Mouse (Mus musculus): Measurements from ENCODE around the gene Rbfox3. TPM values are rescaled to one million over a fixed set of nuclear protein-coding genes. Genes with fewer than 3 reads are reported as not detected.
A peak's percentile ranks its signal among the peaks of the same experiment; 100 is the strongest.

Gene Rbfox3
- polyA plus RNA-seq, 1 experiment from 2014 or later, result 0.13 TPM

DNA sequence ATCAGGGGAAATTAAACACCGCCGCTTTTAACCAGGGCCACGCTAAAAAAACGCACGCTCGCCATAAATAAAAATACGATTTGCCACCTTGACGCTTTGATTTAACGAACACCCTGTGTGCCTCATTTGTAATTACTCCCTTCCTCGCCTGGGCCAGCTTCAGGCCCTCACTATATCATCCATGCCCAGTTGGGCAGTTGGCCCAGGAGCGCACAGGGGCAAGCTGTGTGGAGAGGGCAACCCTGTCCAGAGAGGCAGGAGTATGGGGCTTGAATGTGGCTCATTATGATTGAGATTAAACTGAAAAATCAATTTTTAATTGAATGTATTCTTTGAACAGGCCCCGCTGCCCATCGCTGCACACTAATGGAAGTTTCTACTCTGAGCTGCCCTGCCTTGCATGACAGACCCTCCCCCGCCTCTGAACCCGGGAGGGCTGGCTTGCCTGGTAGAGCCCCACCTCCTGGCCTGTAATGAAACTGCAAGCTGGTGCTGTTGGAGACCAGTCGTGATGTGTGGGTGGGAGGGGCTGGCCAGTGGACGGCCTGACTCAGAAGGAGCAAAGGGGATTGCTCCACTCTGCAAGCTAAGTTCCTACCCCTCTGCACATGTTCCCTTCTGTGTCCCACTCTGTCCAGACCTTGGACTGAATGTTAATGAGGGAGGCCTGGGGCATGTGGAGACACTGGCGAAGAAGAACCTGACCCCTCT lies 376.9 kb downstream of the Rbfox3 start:
- ATAC-seq (ENCODE audit: insufficient read depth) (peak; percentile 24; the same call in 1 of the 2 replicates), DNase-seq (peak; percentile 74)
- Histone ChIP-seq H3K4me2 (no peak overlapping the region), H3K9ac (no peak overlapping the region), H3K4me1 (ENCODE audit: insufficient read depth) (no peaks in the 10 kb centered on the region), H3K27me3 (ENCODE audit: insufficient read depth, low read length) (no peaks in the 10 kb centered on the region), H3K9me3 (ENCODE audit: low read depth, low read length) (no peaks in the 10 kb centered on the region), H3K36me3 (ENCODE audit: insufficient read depth) (no peaks in the 10 kb centered on the region), H3K4me3 (ENCODE audit: low read depth, low read length) (no peak overlapping the region), H3K27ac (ENCODE audit: low read depth) (no peak overlapping the region)
- 35% methylated on average over 18 of the region's 18 CpGs for WGBS
- peak; percentile 73 for TF ChIP-seq CTCF (IDR thresholded peaks at IDR 0.05; ENCODE audit: low read depth)

DNA sequence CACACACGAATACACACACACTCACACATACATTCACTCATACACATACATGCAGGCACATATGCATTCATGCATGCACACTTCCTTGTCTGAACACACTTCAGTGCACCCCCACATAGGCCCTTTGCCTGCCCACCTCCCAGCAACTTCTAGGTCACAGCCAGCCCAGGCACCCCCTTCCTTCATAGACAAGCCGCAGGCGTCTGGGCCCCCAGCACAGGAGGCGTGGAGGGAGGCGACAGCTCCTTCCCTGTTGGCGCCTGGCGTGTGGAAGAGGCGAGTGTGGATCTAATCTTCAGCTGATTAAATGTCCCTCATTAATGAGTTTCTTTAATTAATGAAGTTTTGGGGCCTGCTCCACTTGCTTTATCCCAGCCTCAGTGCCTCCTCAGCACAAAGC lies 381.1 kb downstream of the Rbfox3 start:
- no peak for TF ChIP-seq CTCF (IDR thresholded peaks at IDR 0.05; ENCODE audit: low read depth)
- ATAC-seq (ENCODE audit: insufficient read depth), result no peak
- Histone ChIP-seq H3K4me1 (ENCODE audit: insufficient read depth) (no peaks in the 10 kb centered on the region), H3K9me3 (ENCODE audit: low read depth, low read length) (no peaks in the 10 kb centered on the region), H3K27ac (ENCODE audit: low read depth) (no peak overlapping the region), H3K36me3 (ENCODE audit: insufficient read depth) (no peaks in the 10 kb centered on the region), H3K4me3 (ENCODE audit: low read depth, low read length) (no peak overlapping the region), H3K27me3 (ENCODE audit: insufficient read depth, low read length) (no peaks in the 10 kb centered on the region), H3K9ac (no peak overlapping the region), H3K4me2 (no peak overlapping the region)
- WGBS, result 72% methylated on average over 8 of the region's 8 CpGs
- no peak for DNase-seq

DNA sequence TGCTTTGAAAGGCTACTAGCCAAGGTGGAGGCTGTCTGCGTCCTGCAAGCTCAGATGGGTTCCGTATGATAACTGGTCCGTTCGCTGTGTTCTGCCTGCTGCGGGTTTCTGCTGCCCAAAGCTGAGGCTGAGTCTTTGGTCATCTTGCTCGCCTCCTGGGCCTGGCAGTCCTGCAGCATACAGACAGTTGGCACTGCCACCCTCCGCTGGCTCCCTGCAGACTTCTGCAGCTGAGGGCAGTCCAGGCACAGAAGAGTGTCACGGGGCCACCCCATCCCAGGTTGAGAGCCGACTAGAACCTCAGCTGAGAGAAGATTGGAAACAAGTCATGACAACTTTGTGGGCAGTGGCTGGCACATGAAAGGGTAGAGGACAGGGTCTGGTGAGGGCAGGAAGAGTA lies 382.6 kb downstream of the Rbfox3 start:
- no peak for DNase-seq
- no peaks in the 10 kb centered on the region for H3K36me3 ChIP-seq (ENCODE audit: insufficient read depth)
- no peak for TF ChIP-seq CTCF (IDR thresholded peaks at IDR 0.05; ENCODE audit: low read depth)
- H3K4me1 ChIP-seq (ENCODE audit: insufficient read depth), result no peaks in the 10 kb centered on the region
- no peaks in the 10 kb centered on the region for H3K27me3 ChIP-seq (ENCODE audit: insufficient read depth, low read length)
- no peaks in the 10 kb centered on the region for H3K9me3 ChIP-seq (ENCODE audit: low read depth, low read length)
- H3K4me3 ChIP-seq (ENCODE audit: low read depth, low read length), result no peak overlapping the region
- no peak overlapping the region for H3K27ac ChIP-seq (ENCODE audit: low read depth)
- no peak overlapping the region for H3K9ac ChIP-seq
- no peak for ATAC-seq (ENCODE audit: insufficient read depth)
- 85% methylated on average over 9 of the region's 9 CpGs for WGBS
- no peak overlapping the region for H3K4me2 ChIP-seq

DNA sequence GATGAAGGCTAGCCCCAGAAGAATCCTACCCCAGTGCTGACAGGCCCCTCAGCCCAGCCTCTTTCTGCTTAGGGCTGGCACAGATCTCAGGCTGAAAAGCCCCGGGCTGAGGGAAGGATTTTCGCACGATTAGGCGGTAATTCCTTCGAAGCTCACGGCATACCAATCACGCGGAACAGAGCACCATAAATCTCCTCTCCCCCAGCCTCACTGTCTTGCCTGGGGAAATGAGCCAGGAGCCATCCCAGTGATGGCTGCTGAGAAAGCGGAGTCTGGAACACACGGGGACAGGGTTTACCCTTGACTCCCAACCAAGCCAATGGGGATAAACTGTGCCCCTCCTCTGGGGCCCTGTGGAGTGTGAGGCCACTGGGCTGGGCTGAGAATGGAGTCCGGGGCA lies 386.3 kb downstream of the Rbfox3 start:
- no peaks in the 10 kb centered on the region for H3K9me3 ChIP-seq (ENCODE audit: low read depth, low read length)
- no peaks in the 10 kb centered on the region for H3K4me1 ChIP-seq (ENCODE audit: insufficient read depth)
- ATAC-seq (ENCODE audit: insufficient read depth), result no peak
- DNase-seq, result no peak
- no peak overlapping the region for H3K27ac ChIP-seq (ENCODE audit: low read depth)
- H3K4me2 ChIP-seq, result no peak overlapping the region
- H3K36me3 ChIP-seq (ENCODE audit: insufficient read depth), result no peaks in the 10 kb centered on the region
- H3K4me3 ChIP-seq (ENCODE audit: low read depth, low read length), result no peak overlapping the region
- no peak overlapping the region for H3K9ac ChIP-seq
- TF ChIP-seq CTCF (IDR thresholded peaks at IDR 0.05; ENCODE audit: low read depth), result no peak
- 61% methylated on average over 11 of the region's 11 CpGs for WGBS
- no peaks in the 10 kb centered on the region for H3K27me3 ChIP-seq (ENCODE audit: insufficient read depth, low read length)

DNA sequence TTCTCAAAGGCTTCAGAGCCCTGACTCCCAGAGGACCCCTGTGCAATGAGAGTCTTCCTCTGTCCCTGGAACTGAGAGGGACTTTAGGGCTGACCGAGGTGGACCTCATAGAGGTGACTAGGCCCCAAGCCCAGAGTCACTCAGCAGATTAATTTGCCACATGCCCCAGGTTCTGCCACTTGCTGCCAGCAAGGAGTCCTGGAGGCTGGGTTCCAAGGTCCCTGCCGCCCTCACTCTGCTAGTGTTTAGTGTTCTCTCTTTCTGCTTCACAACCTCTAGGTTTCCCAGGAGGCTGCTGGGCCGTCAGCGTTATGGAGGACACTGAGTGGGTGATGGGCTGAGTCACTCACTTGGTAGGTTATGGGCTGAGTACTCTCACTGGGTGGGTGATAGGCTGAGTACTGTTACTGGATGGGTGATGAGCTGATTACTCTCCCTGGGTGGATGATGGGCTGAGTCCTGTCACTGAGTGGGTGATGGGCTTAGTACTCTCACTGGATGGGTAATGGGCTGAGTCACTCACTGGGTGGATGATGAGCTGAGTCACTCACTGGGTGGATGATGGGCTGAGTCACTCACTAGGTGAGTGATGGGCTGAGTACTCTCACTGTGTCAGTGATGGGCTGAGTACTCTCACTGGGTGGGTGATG lies 387.8 kb downstream of the Rbfox3 start:
- H3K4me2 ChIP-seq, result no peak overlapping the region
- ATAC-seq (ENCODE audit: insufficient read depth), result no peak
- no peaks in the 10 kb centered on the region for H3K4me1 ChIP-seq (ENCODE audit: insufficient read depth)
- no peaks in the 10 kb centered on the region for H3K27me3 ChIP-seq (ENCODE audit: insufficient read depth, low read length)
- H3K4me3 ChIP-seq (ENCODE audit: low read depth, low read length), result no peak overlapping the region
- H3K9me3 ChIP-seq (ENCODE audit: low read depth, low read length), result no peaks in the 10 kb centered on the region
- no peaks in the 10 kb centered on the region for H3K36me3 ChIP-seq (ENCODE audit: insufficient read depth)
- no peak overlapping the region for H3K27ac ChIP-seq (ENCODE audit: low read depth)
- no peak overlapping the region for H3K9ac ChIP-seq
- 67% methylated on average over 4 of the region's 4 CpGs for whole genome bisulfite sequencing
- DNase-seq, result no peak
- TF ChIP-seq CTCF (IDR thresholded peaks at IDR 0.05; ENCODE audit: low read depth), result no peak

DNA sequence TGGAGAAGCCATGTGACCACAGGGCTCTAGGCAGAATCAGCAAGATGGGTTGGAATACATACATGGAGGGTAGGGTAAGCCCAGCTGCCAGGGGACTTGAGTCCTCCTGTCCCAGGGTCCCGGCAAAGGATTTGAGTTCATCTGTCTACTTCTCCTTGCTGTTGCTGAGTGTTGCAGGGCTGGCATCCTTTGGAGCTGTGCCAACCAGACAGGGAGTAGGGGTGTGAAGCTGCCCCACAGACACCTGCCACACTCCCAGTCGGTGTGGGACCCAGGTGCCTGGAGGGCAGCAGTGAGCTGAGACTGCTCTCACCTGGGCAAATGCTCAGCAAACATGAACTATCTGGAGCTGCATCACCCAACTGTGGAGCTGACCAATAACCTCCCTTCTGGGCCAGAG lies 390.5 kb downstream of the Rbfox3 start:
- DNase-seq (no peak), ATAC-seq (ENCODE audit: insufficient read depth) (no peak)
- Histone ChIP-seq H3K4me3 (ENCODE audit: low read depth, low read length) (no peak overlapping the region), H3K36me3 (ENCODE audit: insufficient read depth) (no peaks in the 10 kb centered on the region), H3K27me3 (ENCODE audit: insufficient read depth, low read length) (no peaks in the 10 kb centered on the region), H3K9ac (no peak overlapping the region), H3K4me1 (ENCODE audit: insufficient read depth) (no peaks in the 10 kb centered on the region), H3K9me3 (ENCODE audit: low read depth, low read length) (no peaks in the 10 kb centered on the region), H3K4me2 (no peak overlapping the region), H3K27ac (ENCODE audit: low read depth) (no peak overlapping the region)
- WGBS, result 71% methylated on average over 2 of the region's 2 CpGs
- no peak for TF ChIP-seq CTCF (IDR thresholded peaks at IDR 0.05; ENCODE audit: low read depth)

DNA sequence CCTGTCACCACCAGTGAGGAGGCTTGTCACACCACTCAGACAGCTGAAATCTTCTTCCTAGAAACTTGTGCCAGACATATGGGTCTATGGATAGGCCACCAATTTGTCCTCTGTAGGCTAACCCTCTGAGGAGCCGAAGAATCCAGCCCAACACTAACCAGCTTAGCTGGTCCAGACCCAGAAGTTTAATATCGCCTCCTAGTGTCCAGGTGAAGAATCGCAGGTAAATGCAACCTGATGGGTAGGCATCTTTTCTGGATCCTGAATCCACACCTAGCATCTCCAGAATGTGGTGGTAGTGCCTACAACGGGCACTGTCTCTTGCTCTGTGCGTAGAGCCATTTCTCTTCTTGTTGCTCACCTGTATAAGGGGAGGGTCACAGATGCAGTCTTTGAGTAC lies 391.1 kb downstream of the Rbfox3 start:
- H3K36me3 ChIP-seq (ENCODE audit: insufficient read depth), result no peaks in the 10 kb centered on the region
- no peaks in the 10 kb centered on the region for H3K27me3 ChIP-seq (ENCODE audit: insufficient read depth, low read length)
- no peak overlapping the region for H3K4me3 ChIP-seq (ENCODE audit: low read depth, low read length)
- H3K27ac ChIP-seq (ENCODE audit: low read depth), result no peak overlapping the region
- H3K9me3 ChIP-seq (ENCODE audit: low read depth, low read length), result no peaks in the 10 kb centered on the region
- no peak overlapping the region for H3K9ac ChIP-seq
- H3K4me1 ChIP-seq (ENCODE audit: insufficient read depth), result no peaks in the 10 kb centered on the region
- peak; percentile 52 for TF ChIP-seq CTCF (IDR thresholded peaks at IDR 0.05; ENCODE audit: low read depth)
- 47% methylated on average over 5 of the region's 5 CpGs for WGBS
- H3K4me2 ChIP-seq, result no peak overlapping the region
- ATAC-seq (ENCODE audit: insufficient read depth), result no peak
- peak; percentile 24 for DNase-seq
